Mouse (Mus musculus) cerebellum, postnatal 25 days (tissue): Measurements from ENCODE around the gene Ctsw.
A peak's percentile ranks its signal among the peaks of the same experiment; 100 is the strongest.

Experiments used
- DNase-seq, 2 experiments: peaks; one replicate each; pipeline ENCODE4 v3.0.0; 2021; ENCODE audit warnings: mixed read lengths in 2 of 2

Gene Ctsw

GRCm38 (mm10) chr19:5461411-5461810 lies 6.9 kb downstream of the Ctsw start:
- no peak for DNase-seq

GRCm38 (mm10) chr19:5460465-5460911 lies 7.8 kb downstream of the Ctsw start, which contains the start of gene Fibp:
Gene Fibp, plus strand, starts transcription at chr19:5460615.
- peak; percentile 92 for DNase-seq

- peak in 1 of 2 experiments; percentile 9 for DNase-seq
These were observed 8.4 kb downstream of the Ctsw start for GRCm38 (mm10) chr19:5459896-5460295.

- DNase-seq: peak; percentile 11 to 48
These were observed 9.3 kb downstream of the Ctsw start for GRCm38 (mm10) chr19:5459019-5459418.

- no peak for DNase-seq
These were observed 10.4 kb downstream of the Ctsw start, which contains the start of gene Ccdc85b for GRCm38 (mm10) chr19:5457746-5458442. Gene Ccdc85b, minus strand, starts transcription at chr19:5457894.

GRCm38 (mm10) chr19:5456922-5457745 lies 11.2 kb downstream of the Ctsw start:
- peak; percentile 99 for DNase-seq

DNA sequence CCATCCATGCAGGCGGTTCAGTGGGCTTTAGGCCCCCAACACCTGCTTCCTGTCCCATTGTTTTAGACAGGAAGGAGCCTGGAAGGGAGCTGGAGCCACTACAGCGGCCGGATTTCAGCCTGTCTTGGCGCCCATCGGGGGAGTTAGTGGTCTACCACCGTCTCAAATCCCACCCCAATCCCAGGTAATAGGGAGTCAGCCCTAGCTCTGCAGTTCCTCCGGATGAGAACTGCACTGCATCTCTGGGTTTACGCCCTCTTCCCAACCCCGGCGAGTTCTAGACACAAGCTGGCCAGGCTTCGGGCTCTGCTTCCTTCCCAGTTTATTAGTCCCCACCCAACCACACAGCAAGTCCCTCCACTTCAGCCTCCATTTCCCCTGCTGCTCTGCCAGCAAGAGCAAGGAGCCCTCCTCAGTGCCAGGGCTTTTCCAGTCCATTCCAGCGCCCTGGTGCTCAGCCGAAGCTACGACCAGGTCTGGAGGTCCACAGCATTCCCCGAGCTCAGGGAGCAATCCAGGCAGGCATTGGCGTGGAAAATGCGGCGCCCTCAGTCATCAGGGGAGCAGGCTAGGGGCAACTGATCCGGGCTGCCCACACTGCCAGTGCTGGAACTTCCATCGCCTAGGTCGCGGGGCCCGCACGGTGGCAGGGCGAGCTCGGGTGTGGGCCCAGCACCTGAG lies 11.9 kb downstream of the Ctsw start:
- peak in 1 of 2 experiments; percentile 13 for DNase-seq

DNA sequence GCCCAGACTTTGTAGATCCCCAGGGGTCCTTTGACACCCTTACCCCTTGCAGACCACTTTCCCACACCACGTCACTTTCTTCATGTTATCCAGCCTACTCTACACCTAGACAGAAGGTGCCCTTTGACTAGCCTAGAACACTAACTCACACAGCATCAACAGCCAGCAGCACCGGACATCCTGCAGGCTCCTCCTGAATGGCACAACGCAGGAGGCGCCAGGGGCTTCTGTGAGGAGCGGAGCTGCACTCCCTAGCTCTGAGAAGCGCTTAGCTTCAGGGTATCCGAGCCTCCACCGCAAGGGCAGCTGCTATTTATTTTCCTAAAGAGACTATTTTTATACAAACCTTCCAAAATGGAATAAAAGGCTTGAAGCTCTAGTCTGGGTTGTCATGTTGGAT lies 12.7 kb downstream of the Ctsw start:
- no peak for DNase-seq

DNA sequence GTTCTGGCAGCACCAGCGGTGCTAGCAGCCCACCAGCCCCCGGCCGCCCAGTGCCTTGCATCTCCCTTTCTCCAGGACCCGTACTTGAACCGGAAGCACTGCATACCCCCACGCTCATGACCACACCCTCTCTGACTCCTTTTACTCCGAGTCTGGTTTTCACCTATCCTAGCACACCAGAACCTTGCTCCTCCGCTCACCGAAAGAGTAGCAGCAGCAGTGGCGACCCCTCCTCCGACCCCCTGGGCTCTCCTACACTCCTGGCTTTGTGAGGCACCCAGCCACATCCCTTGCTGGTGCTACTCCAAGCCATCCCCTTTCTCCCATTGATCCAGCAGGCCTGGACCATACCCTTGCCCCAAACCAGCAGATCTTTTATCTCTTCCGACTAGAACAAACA lies 13.3 kb downstream of the Ctsw start:
- DNase-seq: no peak

DNA sequence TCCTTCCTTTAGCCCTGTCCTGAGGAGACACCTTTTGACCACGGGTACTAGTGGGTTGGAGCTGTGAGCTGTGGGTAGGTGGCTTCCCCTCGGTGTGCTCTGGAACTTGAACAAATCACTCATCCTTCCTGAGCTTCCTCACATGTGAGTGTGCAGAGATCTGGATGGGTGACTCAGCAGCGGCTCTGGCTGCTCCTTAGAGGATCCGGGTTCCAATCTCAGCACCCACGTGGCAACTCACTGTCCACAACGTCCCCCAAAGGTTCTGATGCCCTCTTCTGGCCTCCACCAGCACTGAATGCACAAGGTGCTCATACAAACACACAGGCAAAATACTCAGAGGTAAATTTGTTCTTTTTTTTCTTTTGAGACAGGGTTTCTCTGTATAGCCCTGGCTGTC lies 16.5 kb downstream of the Ctsw start:
- no peak for DNase-seq

GRCm38 (mm10) chr19:5449673-5450072 lies 18.6 kb downstream of the Ctsw start:
- DNase-seq: no peak

GRCm38 (mm10) chr19:5448354-5449150 lies 19.8 kb downstream of the Ctsw start:
- DNase-seq: no peak

GRCm38 (mm10) chr19:5447515-5448353 lies 20.6 kb downstream of the Ctsw start, which contains the start of gene Fosl1:
Gene Fosl1, plus strand, starts transcription at chr19:5447547.
- peak; percentile 61 to 78 for DNase-seq

DNA sequence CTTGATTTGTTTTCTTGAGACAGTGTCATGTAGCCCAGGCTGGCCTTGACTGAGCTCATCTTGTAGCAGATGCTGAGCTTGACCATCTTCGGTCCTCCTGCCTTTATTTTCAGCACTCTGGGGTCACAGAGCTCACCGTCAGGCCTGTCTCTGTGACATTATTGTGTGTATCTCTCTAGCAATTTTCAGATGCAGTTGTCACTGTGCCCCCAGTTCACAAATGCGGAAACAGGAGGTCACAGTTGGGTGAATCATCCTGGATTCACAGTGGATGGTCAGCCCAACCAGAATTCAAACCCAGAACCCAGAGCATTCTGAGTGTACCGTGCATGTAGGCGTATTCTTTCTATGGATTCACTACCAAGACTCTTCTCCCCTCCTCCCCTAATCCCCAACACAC lies 22.6 kb downstream of the Ctsw start:
- no peak for DNase-seq

DNA sequence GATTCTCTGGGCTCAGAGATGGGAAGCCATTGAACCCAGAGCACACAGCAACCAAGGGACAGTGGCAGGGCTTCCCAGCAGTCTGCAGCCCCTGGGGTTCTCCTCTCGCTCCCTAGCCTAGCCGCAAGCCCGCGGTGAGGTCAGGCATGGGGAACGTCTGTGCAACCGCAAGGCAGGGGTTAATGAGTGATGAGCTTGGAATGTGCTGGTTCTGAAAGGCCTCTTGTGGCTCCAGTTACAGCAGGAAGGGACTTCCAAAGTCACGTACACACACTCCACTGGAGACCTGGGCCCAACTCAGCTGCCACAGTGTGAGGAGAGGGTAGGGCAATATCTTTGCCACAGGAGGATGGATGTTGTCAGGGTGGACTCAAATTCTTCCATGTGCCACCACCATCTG lies 23.4 kb downstream of the Ctsw start:
- no peak for DNase-seq

DNA sequence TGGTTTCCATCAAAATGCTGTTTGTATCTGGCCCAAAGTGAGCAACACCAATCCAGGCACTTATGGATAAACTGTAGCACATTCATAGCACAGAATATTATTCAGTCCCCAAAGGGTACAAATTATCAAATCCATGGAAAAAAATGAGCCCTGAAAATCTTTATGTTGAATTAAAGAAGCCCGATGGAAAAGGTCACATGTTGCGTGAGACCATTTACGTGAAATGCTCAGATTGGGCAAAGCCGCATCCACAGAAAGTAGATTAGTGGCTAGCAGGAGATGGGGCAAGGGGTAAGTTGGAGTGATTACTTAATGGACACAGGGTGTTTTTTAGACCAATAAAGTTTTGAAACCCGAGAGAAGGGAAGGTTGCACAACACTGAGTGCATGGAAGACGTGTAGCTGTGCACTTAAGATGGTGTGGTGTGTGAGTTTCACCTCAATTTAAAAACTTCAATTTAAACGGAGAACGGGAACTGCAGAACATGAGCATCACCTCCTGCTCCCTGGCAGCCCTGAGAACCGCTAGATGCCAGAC lies 23.9 kb downstream of the Ctsw start:
- DNase-seq: no peak

DNA sequence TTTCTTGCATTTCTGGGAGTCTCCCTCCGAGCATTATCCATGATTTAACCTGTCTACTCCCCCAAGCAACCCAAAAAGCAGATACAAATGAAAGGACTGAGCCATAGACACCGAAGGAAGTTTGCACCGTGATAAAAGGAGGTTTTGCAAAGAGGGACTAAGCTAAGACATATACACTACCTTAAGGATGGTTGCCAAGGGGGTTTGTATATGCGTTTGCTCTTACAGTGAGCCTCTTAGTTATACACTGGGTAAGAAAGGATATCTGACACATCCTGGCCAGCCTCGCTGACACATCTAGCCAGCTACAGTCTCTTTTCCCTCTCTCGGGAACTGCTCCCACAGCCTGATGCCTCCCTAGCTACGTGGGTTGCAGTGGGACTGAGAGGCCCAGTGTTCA lies 34.4 kb downstream of the Ctsw start:
- no peak for DNase-seq

DNA sequence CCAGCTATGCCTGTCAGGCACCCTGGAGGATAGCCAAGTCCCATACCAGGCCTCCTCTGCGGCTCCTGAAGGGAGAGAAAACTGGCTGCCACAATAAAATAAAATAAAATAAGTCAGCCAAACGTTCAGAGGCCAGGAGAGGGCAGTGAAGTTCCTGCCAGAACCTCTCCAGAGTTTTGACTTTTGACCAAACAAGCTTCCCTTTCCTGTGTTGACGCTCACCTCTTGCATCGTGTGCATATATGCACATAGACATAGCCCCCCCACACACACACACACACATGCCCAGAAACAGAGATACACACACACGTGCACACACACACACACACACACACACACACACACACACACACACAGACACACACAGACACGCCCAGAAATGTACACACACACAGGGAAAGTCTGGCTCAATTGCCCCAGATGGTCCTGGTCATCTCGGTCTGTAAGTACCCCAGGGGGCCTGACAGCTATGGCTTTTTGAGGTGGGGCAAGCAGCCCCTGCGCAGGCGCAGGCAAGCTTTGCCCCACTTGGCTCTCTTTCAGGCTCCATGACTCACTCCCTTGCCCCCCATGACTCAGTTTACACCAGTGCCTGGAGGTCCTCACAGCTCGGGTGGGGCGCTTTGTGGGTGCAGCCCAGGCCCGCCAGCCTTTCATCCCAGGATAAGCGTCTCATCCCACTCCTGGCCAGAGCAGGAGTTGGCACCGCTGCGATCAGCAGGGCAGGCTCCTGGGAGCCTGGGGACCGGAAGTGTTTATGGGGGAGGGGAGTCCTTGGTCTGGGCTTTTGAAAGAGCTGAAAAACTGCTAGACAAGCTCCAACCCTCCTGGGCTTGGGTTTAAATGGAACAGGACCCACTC lies 35.1 kb downstream of the Ctsw start:
- DNase-seq: peak; percentile 40 to 60

- DNase-seq: peak in 1 of 2 experiments; percentile 6
These were observed 36.3 kb downstream of the Ctsw start for GRCm38 (mm10) chr19:5431911-5432464.

- DNase-seq: peak in 1 of 2 experiments; percentile 16
These were observed 37.9 kb downstream of the Ctsw start for GRCm38 (mm10) chr19:5430408-5430807.
